Mouse (Mus musculus) layer of hippocampus, adult 8-10 months (tissue): Measurements from ENCODE around the gene Pkhd1. TPM values are rescaled to one million over a fixed set of nuclear protein-coding genes. Genes with fewer than 3 reads are reported as not detected.
"Not testable (repeated sequence)": the region's sequence is repeated elsewhere in the genome, so short reads cannot be mapped to it uniquely, and the experiment has no call there.

ENCODE experiments used
- DNase-seq, 2 experiments: peaks; one replicate each; pipeline ENCODE4 v3.0.0; 2022; ENCODE audit warnings: low spot score in 2 of 2
- total RNA-seq, 4 experiments: library from RNA; stranded (reverse); gene quantifications; 2 replicates each; pipeline ENCODE4 v1.2.4; 2022

The Pkhd1 gene
- total RNA-seq, 4 experiments from 2014 or later, result 0.04 TPM; not detected in 3

- no peak for DNase-seq
Observed at GRCm38 (mm10) chr1:20486087-20486486, 131.8 kb downstream of the Pkhd1 start.

GRCm38 (mm10) chr1:20481843-20482242 is 136.0 kb downstream of the Pkhd1 start:
- no peak for DNase-seq

GRCm38 (mm10) chr1:20478695-20479094 is 139.2 kb downstream of the Pkhd1 start:
- DNase-seq, result no peak

- DNase-seq, result no peak
Observed at GRCm38 (mm10) chr1:20478266-20478659, 139.6 kb downstream of the Pkhd1 start.

GRCm38 (mm10) chr1:20477561-20478265 is 140.2 kb downstream of the Pkhd1 start:
- peak in 1 of 2 experiments; percentile 2 for DNase-seq

DNA sequence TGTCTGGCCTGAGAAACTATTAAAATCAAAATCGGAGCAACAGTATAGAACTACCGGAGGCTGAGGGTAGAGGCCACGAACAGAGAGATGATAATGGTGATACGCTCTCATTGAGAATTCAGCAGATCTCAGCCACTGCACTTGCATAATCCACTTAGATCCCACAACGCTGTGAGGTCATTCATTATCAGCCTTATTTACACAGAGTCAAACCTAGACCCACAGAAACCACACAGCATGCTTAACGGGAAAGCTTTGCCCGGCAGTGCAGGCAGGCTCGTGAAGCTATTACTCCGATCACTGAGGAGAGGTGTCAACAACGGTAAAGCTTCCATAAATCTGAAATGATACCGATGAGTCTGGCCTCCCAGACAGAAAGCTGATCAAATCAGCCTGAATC is 147.1 kb downstream of the Pkhd1 start:
- no peak for DNase-seq

DNA sequence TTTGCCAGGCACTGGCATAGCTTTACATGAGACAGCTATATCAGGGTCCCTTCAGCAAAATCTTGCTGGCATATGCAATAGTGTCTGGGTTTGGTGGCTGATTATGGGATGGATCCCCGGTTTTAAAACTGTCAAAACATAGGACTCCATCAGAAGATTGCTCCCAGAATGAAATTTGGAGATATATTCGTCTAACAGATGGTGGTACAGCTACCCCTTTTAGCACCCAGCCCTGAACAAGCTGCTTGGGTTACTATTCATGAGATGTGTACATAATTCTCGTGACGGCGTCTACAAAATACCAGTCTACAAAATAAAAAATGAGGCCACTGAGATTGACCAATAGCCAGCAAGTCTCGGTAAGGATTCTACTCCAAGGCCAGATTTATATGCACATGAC is 147.5 kb downstream of the Pkhd1 start:
- DNase-seq, result no peak

DNA sequence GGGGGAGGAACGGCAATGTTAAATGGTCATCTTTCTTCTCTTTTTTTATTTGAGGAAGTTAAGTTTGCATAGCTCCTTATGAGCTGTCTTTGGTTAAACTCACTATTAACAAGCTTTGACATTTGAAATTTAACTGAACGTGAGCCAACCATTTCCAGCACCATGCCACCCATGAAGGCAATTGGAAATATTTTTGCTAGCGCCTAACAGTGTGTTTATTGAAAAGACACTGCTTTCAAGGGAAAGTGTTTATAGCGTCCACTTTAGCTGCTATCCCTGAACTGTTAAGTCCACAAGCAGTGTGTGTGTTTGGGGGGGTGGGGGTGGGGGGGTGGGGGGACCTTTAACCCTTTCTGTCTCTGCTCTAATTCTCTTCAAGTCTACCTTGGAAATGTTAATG is 151.4 kb downstream of the Pkhd1 start:
- DNase-seq, result no peak

GRCm38 (mm10) chr1:20454621-20455020 is 163.2 kb downstream of the Pkhd1 start:
- no peak for DNase-seq

GRCm38 (mm10) chr1:20450074-20450473 is 167.8 kb downstream of the Pkhd1 start:
- DNase-seq, result peak; percentile 14 to 35

DNA sequence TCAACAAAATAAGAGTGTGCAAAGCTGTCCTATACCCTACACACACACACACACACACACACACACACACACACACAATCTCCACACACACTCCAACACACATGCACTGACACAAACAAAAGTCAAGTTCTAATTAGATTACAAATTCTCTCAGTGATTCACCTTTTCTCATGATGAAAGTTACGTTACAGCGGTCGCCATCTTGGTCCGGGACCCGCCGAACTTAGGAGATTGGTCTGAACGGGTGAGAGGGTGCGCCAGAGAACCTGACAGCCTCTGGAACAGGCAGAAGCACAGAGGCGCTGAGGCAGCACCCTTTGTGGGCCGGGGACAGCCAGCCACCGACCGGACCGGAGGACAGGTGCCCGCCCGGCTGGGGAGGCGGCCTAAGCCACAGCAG is 185.8 kb downstream of the Pkhd1 start:
- DNase-seq, result not testable (repeated sequence)

DNA sequence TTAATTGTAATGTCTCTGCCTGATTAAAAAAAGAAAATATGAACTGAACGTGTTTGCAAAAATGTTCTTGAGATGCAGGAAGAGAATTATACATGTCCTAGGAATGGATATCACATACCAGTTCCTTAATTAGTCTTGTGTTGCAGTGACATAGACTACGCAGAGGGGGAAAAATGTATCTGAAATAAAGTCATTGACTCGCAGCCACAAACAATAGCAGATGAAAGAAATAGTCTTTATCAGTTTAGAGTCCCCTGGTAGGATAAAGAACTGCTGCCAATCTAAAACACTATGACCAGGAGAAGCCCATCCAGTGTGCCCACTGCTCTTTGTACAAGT is 188.8 kb downstream of the Pkhd1 start:
- no peak for DNase-seq

DNA sequence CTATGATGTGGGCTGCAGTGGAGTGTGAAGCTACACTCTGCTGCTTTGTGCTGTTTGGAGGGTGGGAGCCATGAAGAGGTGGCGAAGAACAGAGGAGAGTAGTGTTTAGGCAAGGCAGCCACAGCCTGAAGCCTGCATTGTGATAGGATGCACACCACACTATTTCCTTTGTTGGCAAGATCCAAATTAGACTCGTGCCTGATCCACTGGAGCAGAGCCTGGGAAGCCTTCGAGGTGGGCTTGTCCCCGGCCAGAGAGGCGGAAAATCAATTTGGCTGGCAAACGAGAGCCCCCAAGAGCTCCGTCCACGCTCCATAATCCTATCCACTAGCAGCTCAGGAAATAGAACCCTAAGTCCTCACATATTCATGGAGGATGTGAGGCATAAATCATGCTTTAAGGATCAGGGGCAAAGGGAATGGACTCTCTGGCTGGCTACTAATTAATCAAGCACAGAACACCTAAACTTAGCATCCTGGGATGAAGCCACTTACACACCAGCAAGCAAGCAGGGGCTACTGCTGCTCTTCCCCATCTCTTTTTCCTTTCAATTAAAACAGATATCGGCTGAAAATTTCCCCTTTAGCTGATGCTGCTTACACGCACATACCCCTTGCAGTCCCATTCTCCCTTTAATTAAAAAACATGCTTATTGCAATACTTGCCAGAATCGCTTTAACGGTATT is 189.4 kb downstream of the Pkhd1 start:
- DNase-seq, result no peak

- no peak for DNase-seq
Observed at GRCm38 (mm10) chr1:20409411-20409967, 208.4 kb downstream of the Pkhd1 start.

DNA sequence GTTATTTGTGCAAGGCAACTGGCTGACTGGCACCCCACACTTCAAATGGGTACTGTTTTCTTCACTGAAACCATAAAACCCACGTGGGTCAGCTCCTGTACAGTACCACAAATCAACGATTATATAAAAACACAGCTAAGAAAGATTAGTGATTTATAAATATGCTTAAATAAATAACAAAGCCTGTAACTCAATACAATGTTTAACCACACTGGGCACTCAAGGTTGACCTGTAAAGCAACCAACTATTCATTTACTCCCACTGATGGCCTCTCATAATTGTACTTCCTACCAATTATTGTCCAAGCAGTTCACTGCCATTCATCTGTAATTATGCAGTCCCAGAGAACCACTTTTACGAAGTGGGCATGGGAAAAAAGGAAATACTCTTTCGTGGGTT is 219.5 kb downstream of the Pkhd1 start:
- no peak for DNase-seq

DNA sequence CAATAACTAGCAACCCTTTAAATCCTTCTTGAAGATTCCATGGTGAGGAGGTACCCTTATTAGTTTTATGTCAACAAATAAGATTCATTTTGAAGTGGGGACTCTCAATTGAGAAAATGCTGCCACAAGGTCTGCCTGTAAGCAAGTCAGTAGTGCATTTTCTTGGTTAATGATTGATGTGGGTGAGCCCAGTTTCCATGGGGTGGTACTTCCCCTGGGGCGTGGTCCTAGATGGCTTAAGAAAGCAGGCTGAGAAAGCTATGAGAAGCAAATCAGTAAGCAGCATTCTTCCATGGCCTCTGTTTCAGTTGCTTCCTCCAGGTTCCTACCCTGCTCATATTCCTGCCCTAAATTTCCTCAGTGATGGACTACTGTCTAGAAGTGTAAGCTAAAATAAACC is 253.4 kb downstream of the Pkhd1 start:
- DNase-seq, result no peak

DNA sequence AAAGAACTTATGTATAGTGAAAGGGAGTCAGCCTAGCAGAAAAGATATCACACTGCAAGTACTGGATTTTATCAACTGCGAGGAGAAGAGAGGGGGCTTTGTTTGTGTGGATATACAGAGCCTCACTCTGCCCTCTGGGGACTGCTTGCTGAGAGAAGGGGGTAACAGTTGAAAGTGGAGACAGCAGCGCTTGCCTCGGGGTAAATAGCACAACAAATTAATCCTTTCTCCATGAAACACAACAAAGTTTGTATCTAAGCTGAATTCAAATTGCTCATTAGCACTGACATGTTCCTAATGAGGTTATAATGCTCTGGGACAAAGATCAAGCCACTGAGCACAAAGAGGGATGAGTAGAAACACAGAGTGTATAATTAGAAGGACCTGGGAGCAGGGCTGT is 273.2 kb downstream of the Pkhd1 start:
- no peak for DNase-seq

- peak; percentile 25 to 67 for DNase-seq
Observed at GRCm38 (mm10) chr1:20311485-20311884, 306.4 kb downstream of the Pkhd1 start.

DNA sequence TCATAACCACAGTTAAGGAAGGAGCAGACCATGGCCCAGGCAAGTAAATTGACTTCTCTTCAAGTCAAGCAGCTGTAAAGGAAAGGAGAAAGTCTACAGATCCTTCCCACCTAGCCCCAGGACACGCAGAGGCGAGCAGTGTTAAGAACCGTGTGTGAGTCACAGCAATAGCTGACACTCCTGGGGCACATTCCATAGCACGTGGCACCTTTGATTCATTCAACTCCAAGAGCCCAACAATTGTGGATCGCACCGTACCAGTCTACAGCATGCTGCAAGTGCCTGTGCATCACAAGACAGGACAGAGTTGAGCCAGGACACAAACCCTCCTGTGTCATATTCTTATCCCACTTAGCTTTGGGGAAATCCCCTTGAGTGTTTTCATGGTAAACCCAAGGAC is 306.9 kb downstream of the Pkhd1 start:
- DNase-seq, result no peak

DNA sequence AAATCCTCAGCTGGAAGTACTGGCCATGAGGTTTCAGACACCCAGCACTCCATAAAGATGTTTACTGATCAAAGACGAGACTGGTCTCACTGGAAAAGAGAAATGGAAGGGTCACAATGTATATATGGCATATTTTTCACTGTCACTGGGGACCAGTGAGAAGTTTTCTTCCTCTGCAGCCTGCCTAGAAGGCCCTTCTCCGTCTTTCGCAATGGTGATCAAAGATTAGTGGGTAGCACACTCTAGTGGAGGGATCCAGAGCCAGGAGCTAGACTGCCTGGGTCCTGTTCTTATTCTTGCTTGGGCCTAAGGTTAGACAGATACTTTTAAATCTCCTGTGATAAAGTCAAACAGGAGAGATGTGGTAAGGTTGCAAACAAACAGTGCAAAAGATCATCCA is 311.7 kb downstream of the Pkhd1 start:
- DNase-seq, result no peak

DNA sequence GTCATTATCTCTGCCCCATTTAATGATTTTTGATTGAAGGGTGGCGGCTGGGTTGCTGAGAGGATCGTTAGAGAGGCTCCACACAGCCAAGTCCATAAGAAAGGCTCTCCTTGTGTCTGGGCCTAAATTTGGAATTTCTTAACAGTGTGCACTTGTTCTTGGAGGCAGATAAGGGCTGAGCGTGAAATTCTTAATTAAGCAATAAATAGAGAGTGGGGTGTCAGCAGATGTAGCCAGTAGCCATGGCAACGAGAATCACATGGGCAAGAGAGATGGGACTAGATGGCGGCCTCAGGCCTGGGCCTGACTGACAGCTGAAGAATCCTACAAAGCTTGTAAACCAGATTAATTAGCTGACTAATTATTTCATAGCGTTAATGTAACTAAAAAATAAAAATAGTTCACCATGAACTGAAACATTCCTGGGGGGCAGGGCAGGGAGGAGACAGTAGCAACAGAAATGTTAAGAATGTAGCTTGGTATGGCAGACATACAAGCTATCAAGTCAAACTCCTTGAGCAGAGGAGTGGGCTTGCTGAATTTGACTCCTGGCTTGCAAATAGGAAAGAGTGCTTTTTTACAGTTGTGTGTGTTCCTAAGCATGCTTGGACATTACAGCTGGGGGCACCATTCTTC is 314.8 kb downstream of the Pkhd1 start:
- DNase-seq, result peak; percentile 21 to 43

DNA sequence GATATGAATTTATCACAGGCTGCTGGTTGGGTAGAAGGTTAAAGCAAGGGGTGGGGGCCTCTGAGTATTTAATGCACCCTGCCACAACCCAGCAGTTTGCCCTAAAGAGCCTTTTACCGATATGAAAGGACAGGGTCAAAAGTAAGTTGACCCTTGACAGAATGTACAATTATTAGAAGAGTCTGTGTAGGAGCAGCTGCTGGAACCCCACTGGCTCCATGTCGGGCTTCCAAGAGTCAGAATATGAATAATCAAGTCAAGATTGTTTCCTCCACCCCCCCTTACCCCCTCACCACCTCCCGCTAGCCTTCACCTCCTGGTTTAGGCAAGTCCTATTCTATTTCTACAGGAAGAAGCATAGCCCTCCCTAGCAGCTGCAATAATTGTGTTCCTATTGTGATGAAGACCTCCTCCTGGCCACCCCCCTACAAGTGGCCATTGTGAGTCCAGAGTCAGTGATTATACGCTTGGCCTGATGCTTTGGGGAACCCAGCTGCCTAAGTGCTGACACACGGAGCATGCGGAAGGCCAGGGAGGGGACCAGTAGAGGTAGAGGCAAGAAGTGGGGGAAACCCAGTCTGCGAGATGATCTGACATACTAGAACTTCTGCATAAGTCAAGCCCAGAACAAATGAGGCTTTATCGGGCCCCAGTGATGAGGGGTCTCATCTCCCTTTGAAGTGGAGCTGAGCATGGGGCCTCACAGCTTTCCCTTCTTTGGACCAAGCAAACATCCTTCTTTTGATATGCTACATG is 315.5 kb downstream of the Pkhd1 start:
- no peak for DNase-seq
